Mouse (Mus musculus) kidney, postnatal 10 days (tissue): Measurements from ENCODE around the gene Cklf.
A peak's percentile ranks its signal among the peaks of the same experiment; 100 is the strongest.
"Not testable (repeated sequence)": the region's sequence is repeated elsewhere in the genome, so short reads cannot be mapped to it uniquely, and the experiment has no call there.

Experiments used
- DNase-seq: peaks from one replicate; pipeline ENCODE4 v3.0.0; 2021; ENCODE audit warnings: mixed read lengths

The Cklf gene

GRCm38 (mm10) chr8:104250439-104251367 is at the start of gene Cklf:
Gene Cklf (plus strand): TSS chr8:104250861.
- peak; percentile 93 for DNase-seq

- DNase-seq = no peak
Measured at GRCm38 (mm10) chr8:104201622-104202021, 49.0 kb upstream of the Cklf start.

- no peak for DNase-seq
Measured at GRCm38 (mm10) chr8:104202320-104202719, 48.3 kb upstream of the Cklf start.

GRCm38 (mm10) chr8:104205292-104205691 is 45.4 kb upstream of the Cklf start:
- DNase-seq = no peak

GRCm38 (mm10) chr8:104217601-104218000 is 33.1 kb upstream of the Cklf start:
- DNase-seq = no peak

GRCm38 (mm10) chr8:104219079-104219478 is 31.6 kb upstream of the Cklf start:
- peak; percentile 46 for DNase-seq

GRCm38 (mm10) chr8:104219806-104220205 is 30.9 kb upstream of the Cklf start:
- DNase-seq = peak; percentile 88

GRCm38 (mm10) chr8:104227048-104227447 is 23.6 kb upstream of the Cklf start:
- no peak for DNase-seq

- DNase-seq = no peak
Measured at GRCm38 (mm10) chr8:104230377-104230776, 20.3 kb upstream of the Cklf start.

- DNase-seq = no peak
Measured at GRCm38 (mm10) chr8:104232039-104232438, 18.6 kb upstream of the Cklf start.

- DNase-seq = no peak
Measured at GRCm38 (mm10) chr8:104232919-104233318, 17.7 kb upstream of the Cklf start.

GRCm38 (mm10) chr8:104234573-104234972 is 16.1 kb upstream of the Cklf start:
- peak; percentile 48 for DNase-seq

- DNase-seq = peak; percentile 22
Measured at GRCm38 (mm10) chr8:104239418-104239861, 11.2 kb upstream of the Cklf start.

GRCm38 (mm10) chr8:104242038-104242644 is 8.5 kb upstream of the Cklf start:
- no peak for DNase-seq

GRCm38 (mm10) chr8:104246621-104247020 is 4.0 kb upstream of the Cklf start:
- DNase-seq = no peak

GRCm38 (mm10) chr8:104247054-104247907 is 3.4 kb upstream of the Cklf start:
- peak; percentile 50 for DNase-seq

GRCm38 (mm10) chr8:104247908-104248275 is 2.8 kb upstream of the Cklf start:
- peak; percentile 24 for DNase-seq

GRCm38 (mm10) chr8:104248276-104248675 is 2.4 kb upstream of the Cklf start, which contains the start of gene Tk2:
Gene Tk2 (minus strand): TSS chr8:104248558.
- DNase-seq = peak; percentile 92

GRCm38 (mm10) chr8:104249442-104249996 is 1.1 kb upstream of the Cklf start:
- no peak for DNase-seq

GRCm38 (mm10) chr8:104251461-104251860 is 800 bp downstream of the Cklf start:
- DNase-seq = peak; percentile 47

- DNase-seq = peak; percentile 31
Measured at GRCm38 (mm10) chr8:104253016-104253415, 2.4 kb downstream of the Cklf start.

- not testable (repeated sequence) for DNase-seq
Measured at GRCm38 (mm10) chr8:104261802-104262201, 11.1 kb downstream of the Cklf start.
